Mouse (Mus musculus): Measurements from ENCODE around the gene Ankrd44.

Ankrd44 gene

GRCm38 (mm10) chr1:54908786-54909185 lies 17.4 kb downstream of the Ankrd44 start:
- TF ChIP-seq GATA4 (IDR thresholded peaks at IDR 0.05; ENCODE audit: insufficient replicate concordance, low read length) = no peak

DNA sequence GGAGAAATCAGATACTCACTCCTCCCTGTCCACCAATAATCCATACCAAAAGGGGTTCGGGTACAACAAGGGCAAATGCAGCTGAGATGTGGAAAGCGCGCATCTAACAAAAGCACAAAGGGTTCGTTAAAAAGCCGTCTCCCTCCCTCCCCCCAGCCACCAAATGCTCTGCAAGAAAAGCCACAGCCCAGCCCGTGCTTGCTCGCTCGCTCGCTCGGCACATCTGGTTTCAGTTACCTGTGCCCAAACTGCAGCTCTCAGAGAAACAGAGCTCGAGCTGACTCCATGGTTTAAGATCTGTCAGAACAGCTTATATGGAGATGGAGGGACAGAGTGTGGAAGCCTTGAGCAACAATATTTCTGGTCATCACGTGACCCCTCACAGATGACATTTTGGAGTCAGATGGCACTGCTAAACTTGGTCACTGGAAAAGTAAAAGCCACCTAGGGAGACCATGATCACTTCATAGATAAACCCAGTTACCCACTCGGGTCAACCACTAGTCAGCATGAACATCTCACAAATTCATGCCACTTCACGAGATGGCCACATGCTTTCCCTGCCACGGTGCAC lies 19.0 kb downstream of the Ankrd44 start:
- no peak for TF ChIP-seq GATA4 (IDR thresholded peaks at IDR 0.05; ENCODE audit: insufficient replicate concordance, low read length)

DNA sequence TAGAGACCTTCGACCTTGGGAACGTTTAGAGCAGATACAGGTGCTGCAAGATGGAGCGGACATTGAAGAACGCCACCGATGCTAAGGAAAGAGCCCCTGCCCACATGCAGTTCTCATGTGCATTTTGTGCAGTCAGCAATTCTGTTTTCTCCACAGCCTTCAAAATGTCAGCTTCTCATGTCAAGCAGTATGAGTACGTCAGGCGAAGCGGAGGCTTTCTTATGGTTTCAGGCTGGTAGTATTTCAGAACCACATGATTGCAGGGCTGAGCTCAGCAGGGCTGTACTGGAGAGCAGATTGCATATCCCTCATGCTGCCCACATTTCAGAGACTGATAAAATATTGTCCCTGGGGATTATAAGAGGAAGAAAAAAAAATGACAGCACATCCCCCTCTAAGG lies 19.9 kb downstream of the Ankrd44 start:
- TF ChIP-seq GATA4 (IDR thresholded peaks at IDR 0.05; ENCODE audit: insufficient replicate concordance, low read length) = no peak

DNA sequence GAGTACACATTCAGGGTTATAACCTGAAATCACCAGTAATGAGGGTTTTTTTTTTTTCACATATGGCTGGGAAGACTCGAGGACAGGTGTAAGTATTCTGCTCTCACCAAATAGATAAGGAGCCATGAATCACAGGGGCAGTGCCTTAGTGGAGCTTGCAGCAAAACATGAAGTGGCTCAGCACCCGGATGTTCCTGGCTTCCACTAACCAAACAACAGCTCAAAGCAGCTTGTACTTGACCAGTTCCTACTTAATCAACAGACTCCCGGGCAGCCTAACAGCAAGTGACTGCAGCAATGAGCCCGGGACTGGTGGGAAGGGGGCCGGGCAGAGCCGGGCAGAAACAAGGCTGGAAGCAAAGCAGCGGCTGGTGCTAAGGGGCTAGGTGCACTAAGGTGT lies 20.6 kb downstream of the Ankrd44 start:
- TF ChIP-seq GATA4 (IDR thresholded peaks at IDR 0.05; ENCODE audit: insufficient replicate concordance, low read length) = no peak

DNA sequence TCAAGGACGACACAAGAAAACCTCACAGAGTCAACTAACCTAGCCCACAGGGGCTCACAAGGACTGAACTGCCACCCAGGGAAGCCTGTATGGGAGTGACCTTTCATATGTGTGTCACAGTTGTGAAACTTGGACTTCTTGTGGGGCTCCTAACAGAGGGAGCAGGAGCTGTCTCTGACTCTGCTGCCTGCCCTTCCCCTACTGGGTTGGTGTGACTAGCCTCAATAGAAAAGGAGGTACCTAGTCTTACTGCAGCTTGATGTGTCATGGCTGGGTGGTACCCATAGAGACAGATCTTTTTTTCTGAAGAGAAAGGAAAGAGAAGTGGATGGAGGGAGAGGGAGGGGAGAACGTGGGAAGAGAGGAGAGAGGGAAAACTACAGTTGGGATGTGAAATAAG lies 22.0 kb downstream of the Ankrd44 start:
- TF ChIP-seq GATA4 (IDR thresholded peaks at IDR 0.05; ENCODE audit: insufficient replicate concordance, low read length) = no peak

DNA sequence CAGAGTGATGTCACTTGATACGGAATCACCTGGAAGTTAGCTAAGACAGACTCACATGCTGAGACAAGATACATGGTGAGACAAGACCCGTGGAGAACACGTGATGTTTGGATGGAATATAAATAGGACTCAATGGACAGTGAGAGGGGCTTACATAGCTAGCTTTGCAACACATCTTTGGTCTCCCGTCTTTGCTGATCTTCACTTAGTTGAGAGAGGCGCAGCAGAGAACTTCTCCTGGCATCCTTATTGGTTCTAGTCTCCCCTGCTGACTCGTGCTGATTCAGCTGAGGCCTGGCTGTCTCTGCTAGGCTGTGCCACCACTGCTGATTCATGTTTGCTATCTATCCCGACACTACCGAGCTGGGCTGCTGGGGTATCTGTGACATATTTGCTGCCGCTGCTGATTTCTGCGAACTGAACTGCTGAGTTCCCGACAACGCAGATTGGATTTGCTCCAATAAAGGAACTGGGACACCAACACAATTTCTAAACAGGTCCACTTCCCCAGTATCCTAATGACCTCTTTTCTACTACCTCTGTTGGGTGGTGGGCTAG lies 23.4 kb downstream of the Ankrd44 start:
- peak; percentile 64; the same call in 1 of the 2 replicates for TF ChIP-seq GATA4 (IDR thresholded peaks at IDR 0.05; ENCODE audit: insufficient replicate concordance, low read length)

DNA sequence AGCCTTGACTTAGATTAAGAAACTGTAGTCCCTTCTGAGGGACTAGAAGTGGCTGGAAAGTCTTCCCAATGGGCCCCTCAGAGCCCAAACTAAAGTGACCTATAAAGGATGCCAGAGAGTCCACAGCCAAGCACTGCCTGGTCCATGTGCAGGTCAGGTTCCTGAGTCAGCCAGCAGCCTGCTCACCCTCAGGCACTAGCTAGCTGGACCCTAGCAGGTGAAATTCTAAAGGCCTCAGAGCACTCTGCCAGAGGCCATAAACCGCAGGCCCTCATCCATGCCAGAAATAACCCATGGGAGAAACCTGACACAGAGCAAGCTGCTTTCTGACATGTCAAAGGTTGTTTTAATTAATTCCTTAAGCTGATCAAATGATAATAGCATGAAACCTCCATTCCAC lies 25.1 kb downstream of the Ankrd44 start:
- TF ChIP-seq GATA4 (IDR thresholded peaks at IDR 0.05; ENCODE audit: insufficient replicate concordance, low read length) = no peak

GRCm38 (mm10) chr1:54899247-54899646 lies 26.9 kb downstream of the Ankrd44 start:
- TF ChIP-seq GATA4 (IDR thresholded peaks at IDR 0.05; ENCODE audit: insufficient replicate concordance, low read length) = no peak

DNA sequence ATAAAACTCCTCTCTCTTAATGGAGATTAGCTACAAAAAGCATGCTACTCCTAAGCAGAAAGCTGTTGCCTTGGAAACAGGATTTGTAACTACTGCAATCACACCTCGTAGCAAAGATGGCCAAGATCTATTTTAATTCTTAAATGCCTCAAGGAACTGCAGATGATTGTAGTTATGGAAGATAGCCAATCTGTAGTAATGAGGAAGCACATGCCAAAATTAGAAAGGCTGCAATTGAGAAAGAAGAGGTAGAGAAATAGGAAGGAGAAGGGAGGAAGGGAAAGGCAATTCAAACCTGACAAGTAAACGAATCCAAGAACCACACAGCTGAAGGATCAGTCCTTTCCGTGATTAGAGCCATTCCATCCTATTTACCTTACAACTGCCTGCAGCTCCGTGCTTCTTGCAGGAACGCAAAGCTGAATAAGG lies 27.5 kb downstream of the Ankrd44 start:
- no peak for TF ChIP-seq GATA4 (IDR thresholded peaks at IDR 0.05; ENCODE audit: insufficient replicate concordance, low read length)

DNA sequence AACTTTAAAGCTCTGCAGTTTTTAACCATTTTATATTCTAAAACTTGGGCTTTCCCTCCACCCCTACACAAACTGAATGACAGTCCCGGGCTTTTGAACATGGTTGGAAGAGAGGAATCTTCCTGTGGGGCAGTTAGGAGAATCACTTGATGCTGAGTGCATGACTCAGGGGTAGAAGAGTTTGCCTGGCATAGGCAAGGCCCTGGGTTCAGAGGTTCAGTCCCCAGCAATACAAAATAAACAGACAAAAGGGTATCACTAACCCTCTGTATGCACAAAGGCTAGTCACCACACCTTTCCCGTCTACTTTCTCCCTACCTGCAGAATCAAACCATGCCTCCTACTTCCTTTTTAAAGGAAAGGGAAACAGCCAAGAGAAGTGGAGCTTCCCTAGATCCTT lies 28.5 kb downstream of the Ankrd44 start:
- no peak for TF ChIP-seq GATA4 (IDR thresholded peaks at IDR 0.05; ENCODE audit: insufficient replicate concordance, low read length)

DNA sequence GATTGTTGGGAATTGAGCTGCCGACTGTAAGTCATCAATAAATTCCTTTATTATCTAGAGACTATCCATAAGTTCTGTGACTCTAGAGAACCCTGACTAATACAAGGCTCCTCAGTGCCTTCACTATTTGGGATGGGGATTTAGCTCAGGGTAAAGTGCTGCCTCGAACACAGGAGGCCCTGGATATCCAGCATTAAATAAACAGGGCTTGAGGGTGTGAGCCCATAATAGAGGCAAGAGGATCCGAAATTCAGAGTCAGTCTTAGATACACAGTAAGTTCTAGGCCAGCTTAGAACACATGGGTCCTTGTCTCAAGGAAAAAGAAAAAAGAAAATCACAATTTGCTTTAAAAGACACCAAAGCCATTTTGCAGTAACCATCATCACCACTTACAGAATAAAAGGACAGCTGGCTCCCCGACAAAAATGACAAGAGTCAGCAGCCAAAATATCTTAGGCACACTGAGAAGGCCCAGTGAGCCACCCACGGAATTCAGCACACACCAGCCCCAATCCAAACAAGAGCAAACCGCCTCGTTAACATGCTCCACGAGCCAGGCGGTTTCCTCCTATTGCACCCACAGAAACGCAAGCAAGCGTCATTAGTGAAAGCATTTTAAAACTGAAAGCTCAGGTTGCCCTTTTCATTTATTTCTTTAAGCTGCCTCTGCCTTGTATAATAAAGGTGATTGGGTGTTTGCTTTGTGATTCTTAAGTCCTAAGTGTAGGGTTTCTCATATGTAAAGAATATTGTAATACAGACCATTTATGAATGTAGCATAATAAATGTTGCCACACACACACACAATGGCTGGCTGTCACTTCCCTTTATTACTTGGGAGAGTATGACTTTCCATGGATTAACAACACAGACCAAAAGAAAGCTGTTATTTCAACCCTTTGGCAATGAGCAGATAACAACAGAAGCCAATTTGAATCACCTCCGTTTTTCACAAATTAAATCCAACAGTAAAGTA lies 29.8 kb downstream of the Ankrd44 start:
- TF ChIP-seq GATA4 (IDR thresholded peaks at IDR 0.05; ENCODE audit: insufficient replicate concordance, low read length) = no peak

DNA sequence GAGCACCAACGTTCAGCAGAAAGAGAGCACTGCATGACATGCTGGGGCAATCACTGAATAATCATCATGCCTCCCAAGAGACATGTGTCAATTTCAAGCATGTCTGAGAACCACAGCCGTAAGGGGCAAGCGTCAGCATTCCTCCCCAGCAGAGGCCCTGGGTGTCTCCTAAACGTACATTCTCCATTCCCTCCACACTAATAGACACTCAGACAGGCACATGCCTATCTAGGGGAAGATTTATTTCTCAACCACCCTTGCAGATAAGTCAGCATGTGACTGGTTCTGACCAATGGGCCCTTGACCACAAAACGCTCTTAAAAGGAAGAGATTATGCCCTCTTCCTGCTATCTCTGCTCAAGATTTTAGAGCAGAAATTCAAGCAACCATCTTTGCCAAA lies 37.7 kb downstream of the Ankrd44 start:
- TF ChIP-seq GATA4 (IDR thresholded peaks at IDR 0.05; ENCODE audit: insufficient replicate concordance, low read length) = no peak

- no peak for TF ChIP-seq GATA4 (IDR thresholded peaks at IDR 0.05; ENCODE audit: insufficient replicate concordance, low read length)
Observed at GRCm38 (mm10) chr1:54887873-54888272, 38.3 kb downstream of the Ankrd44 start.

- TF ChIP-seq GATA4 (IDR thresholded peaks at IDR 0.05; ENCODE audit: insufficient replicate concordance, low read length) = no peak
Observed at GRCm38 (mm10) chr1:54882856-54883467, 43.2 kb downstream of the Ankrd44 start.

DNA sequence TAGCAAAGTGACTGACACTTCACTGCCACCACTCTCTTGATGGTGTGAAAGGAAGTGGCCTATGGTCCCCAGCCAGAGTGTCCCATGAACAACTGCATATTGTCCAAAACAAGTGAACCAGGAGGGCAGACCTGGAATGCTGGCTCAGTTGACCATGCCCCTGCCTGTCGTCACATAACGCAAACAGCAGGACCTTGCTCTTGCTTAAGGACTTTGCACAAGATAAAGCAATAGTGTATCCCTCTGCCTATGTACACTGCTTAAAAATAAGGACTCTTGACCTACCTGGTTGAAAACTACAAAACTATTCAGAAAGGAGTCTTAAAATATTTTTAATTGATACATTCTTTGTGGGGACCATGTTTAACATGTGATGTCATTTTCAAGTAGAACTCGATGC lies 44.7 kb downstream of the Ankrd44 start:
- TF ChIP-seq GATA4 (IDR thresholded peaks at IDR 0.05; ENCODE audit: insufficient replicate concordance, low read length) = no peak

Data from liver, adult (tissue).